Mouse (Mus musculus) subcutaneous adipose tissue, adult 2 months (tissue): ENCODE data around the gene Mrpl35. TPM values are rescaled to one million over a fixed set of nuclear protein-coding genes. Genes with fewer than 3 reads are reported as not detected.

ENCODE experiments used
- polyA plus RNA-seq: library from polyadenylated mRNA; depleted of rRNA; stranded (reverse); fragments of >200 nt; gene quantifications from 2 replicates; pipeline ENCODE4 v1.2.3, GENCODE M21; 2012; ENCODE audit warnings: low replicate concordance; rRNA removed

Gene Mrpl35
- polyA plus RNA-seq = 10.9 and 13.3 TPM in 2 replicates

DNA sequence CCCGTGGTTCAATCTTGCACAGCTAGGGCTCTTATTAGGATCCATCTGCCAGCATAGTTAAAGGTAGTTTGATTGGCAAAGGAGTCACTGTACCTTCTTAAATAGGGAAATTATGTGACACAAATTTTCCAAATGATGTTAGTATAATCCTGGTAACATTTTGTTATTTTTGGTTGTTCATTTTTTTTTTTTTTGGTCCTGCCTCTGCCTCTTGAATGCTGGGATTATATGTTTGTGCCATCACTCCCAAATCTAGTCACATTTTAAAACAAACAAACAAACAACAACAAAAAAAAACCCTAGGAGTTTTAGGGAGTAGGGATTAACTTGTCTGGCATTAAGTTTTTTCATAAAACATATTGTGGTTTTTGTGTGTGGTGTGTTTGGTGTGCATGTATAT lies at the start of gene Mrpl35:
Mrpl35 (minus strand) TSS at position 101 of the 400 bp plus-strand sequence.

DNA sequence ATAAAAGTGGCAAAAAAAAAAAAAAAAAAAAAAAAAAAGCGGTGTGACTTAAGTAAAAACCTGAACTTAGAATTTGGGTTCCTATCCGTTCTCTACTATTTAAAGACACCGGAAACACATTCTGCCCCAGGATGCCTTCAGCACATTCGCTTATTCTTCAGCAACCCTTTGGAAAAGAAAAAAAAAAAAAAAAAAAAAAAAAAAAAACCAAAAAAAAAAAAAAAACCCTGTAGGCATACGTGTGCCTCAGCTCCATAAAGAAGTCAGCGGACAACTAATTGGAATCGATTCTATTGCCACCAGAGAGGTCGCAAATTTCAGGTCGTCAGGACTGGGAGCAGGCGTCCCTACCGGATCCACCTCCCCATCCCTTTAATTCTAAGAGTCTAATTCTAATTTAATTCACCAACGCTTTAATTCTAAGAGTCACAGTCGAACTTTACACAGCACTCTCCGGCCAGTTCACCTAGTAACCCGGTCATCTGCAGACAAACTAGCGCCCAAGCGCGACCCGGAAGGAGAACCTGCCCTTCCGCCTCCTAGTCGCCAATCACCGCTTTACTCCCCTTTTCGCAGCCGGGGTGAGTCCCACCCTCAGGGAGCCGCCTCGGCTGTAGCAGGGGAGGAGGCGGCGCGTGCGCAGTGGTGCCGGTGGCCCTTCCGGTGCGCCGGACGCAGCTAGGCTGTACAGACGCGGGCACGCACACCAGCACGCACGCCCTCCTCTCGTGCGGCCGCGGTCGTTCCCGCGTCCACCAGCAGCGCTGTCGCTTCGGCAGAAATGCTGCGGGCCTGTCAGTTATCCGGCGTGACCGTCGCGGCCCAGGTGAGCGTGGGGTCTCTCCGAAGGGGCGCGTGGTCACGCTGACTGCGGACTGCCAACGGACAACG lies 4.2 kb upstream of the Mrpl35 start, which contains the start of gene Immt:
Immt (plus strand) TSS at position 642 of the 891 bp plus-strand sequence.

Other genes starting within 250 kb of the Mrpl35 start
- gene Kdm3a, start 194.0 kb downstream of the Mrpl35 start, polyA plus RNA-seq = 16.1 and 20.8 TPM in 2 replicates
- gene Reep1, start 119.4 kb downstream of the Mrpl35 start, polyA plus RNA-seq = 4.4 and 6.4 TPM in 2 replicates
- 79.1 and 98.6 TPM in 2 replicates for gene Immt, start 4.4 kb upstream of the Mrpl35 start, polyA plus RNA-seq
- 20.1 and 20.6 TPM in 2 replicates for gene Ptcd3, start 81.8 kb upstream of the Mrpl35 start, polyA plus RNA-seq
- 11.9 and 26.7 TPM in 2 replicates for gene Polr1a, start 82.1 kb upstream of the Mrpl35 start, polyA plus RNA-seq